Mouse (Mus musculus) retina, postnatal 7 days (tissue): ENCODE results near the gene Olfr90.

ENCODE experiments used
- DNase-seq: peaks from one replicate; pipeline ENCODE4 v3.0.0-alpha.2; 2012; ENCODE audit warnings: low read depth, low spot score

Gene Olfr90

GRCm38 (mm10) chr17:37062101-37062641, 26.1 kb downstream of the Olfr90 start:
- no peak for DNase-seq

DNA sequence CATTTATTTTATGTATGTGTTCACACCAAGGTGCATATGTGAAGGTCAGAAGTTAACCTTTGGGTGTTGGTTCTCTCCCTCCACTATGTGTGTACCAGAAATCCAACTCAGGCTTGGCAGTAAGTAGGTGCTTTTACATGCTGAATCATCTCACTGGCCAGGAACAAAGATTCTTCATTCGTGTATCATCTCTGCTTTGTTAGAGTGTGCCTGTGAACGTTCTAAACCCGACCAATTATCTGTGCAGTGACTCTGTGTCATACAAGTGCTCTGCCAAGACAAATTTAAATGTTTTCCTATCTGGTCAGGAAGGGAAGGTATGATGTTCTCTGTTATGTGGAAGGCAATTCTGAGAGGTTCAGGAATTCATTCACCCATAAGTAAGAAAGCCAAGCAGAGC, 26.9 kb downstream of the Olfr90 start:
- DNase-seq: no peak

- no peak for DNase-seq
These were observed 31.3 kb downstream of the Olfr90 start for GRCm38 (mm10) chr17:37056957-37057356.

DNA sequence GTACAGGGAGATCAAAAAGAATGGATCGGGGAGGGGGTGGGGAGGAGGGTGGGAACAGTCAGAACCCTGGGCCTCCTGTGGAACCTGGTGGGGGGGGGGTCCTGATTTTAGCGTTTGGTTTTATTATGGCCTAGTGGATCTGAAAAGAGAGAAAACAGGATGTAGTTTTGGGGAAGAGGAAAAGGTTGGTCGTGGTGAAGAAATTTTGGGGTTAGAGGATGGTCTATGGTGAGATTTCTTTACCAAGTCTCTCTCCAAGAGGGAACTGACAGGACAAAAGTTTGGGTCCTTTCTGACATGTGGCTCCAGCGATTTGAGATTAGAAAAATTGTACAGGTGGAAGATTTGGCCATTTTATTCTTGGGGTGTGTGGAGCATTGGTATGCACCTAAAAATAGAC, 36.6 kb downstream of the Olfr90 start:
- DNase-seq: no peak

GRCm38 (mm10) chr17:37050876-37051275, 37.4 kb downstream of the Olfr90 start:
- DNase-seq: no peak

- DNase-seq: peak; percentile 54
These were observed 37.9 kb downstream of the Olfr90 start for GRCm38 (mm10) chr17:37050399-37050798.

DNA sequence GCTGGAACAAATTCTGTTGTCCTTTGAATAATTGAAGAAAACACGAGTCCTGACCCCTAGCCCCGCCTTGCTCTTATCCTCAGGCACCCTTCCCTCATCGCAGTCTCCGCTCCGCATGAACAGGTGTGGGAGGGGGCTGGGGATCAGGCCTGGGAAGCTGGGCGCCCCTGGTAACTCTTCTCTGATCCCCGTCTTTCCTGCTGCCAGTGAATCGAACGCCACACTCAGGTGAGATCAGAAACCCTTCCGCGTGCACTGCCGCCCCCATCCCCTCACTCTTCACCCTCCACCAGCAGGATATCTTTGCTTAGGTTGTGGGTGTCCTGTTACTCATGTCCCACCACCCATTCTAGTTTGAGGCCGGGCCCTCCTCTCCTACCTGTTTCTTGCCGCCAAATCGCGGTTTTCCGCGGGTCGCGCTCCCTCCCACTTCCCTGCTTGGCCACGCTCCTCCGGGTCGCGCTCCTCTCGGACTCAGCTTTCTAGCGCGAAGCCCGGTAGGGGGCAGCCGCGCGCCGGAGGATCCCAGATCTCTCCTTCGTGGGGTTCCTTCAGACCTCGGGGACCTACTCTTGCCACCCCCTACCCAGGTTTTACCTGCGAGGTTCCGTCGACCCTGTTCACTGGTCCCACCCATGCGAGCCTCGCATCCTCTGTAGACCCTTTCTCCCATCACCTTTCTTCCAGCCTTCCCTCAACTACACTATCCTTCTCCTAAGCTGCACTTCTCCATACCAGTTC, 38.6 kb downstream of the Olfr90 start:
- DNase-seq: peak; percentile 48

DNA sequence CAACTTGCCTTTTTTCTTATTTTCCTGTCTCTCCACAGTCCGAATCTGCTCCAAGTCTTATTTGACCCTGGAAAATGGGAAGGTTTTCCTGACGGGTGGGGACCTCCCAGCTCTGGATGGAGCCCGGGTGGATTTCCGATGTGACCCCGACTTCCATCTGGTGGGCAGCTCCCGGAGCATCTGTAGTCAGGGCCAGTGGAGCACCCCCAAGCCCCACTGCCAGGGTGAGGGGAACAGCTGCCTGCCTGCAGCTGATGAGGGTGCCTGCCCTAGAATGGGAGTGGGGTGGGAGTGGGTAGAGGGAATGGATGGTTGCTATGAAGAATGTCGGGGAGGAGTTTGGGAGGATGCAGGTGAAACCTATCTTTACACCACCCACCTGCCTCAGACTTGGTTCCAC, 39.9 kb downstream of the Olfr90 start:
- no peak for DNase-seq

GRCm38 (mm10) chr17:37047981-37048380, 40.3 kb downstream of the Olfr90 start:
- DNase-seq: peak; percentile 20

GRCm38 (mm10) chr17:37047332-37047976, 40.8 kb downstream of the Olfr90 start:
- no peak for DNase-seq

- peak; percentile 14 for DNase-seq
These were observed 41.8 kb downstream of the Olfr90 start for GRCm38 (mm10) chr17:37046312-37047112.

DNA sequence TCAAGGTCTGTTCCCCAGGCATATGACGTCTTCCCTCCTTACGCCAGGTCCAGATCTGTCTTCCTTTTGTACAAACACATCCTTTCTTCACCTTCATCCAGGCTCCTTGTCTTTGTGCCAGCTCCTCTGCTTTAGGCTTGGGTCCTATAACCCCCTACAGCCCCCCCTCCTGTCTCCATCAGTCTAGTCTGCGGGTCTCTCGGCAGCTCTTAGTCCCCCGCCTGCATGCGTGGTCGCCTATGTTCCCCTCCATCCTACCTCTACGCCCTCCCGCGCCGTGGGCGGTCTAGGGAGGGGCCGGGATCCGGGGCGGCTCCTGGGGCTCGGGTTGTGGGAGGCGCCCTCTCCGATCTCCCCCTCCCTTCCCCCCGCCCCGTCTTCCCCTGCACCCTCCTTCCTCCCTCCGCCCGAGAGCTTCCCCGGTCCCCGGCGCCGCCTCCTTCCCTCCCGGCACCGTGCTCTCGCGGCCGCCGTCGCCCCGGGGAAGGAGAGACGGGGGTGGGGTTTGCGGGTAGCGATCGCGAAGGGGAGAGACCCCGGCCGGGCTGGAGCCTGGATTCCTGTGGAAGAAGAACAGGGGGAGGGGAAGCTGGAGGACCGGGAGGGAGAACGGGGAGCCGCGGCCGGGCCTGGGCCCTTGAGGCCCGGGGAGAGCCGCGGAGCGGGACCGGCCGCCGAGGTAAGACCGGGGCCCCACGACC, 42.5 kb downstream of the Olfr90 start, which contains the start of gene Gabbr1:
Gene Gabbr1 (plus strand): TSS at position 356 of the 701 bp plus-strand sequence.
- DNase-seq: peak; percentile 64

DNA sequence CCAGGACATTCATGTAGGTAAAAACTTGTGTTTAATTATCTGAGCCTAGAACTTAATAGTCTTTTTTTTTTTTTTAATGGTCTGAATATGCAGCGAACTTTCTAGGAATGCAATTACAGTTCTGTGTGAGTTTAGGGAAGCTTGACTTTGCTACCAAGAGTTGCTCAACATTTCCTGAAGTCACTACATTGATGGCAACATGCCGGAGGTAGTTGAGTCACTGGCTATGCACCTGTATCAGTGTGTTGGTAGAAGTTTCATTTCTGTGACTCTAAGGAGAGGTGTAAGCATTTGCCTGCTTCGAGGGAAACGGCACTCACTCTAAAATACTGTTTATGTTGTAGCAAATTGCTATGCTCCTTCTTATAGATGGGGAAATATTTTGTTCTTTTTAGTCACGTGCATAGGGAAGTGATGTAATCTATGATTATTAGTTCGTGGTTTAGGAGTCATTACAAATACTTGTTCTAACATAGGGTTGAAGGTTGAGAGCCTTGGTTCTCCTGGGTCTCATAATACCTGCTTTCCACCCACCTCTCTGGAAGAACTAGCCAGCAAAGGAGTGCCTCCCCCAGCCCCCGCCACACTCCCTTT, 43.6 kb downstream of the Olfr90 start:
- no peak for DNase-seq

DNA sequence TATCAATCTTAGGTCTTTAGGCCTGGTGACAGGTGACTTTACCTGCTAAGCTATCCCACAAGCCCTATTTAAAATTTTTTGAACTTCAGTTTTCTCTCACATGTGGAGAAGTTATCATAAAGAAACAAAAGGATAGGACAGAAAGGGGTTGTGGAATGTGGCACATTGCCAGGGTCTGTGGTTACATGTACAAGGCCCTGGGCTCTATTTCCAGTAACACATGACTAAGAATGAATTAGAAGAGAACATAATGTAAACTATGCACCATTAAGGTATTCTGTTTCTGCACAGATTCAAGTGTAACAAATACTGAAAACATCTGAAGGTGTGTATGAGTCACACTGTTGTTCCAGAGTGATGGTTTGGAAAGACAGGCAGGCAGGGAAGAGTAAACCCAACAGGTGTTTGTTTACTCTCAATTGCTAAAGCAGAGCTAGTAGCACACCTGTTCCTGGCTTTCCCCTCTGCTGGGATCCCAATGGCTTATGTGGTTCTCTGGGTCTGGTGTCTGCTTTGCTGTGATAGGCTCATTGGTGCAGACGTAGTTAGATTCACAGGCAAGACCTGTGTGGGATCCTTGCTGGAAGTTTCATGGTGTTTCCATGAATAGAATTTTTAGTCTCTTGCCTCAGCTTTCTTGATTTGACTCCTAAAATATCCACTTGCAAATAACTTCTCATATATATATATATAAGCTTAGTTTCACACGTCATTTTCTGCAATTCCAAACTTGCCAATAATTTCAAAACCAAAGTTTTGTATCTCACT, 49.0 kb downstream of the Olfr90 start:
- no peak for DNase-seq
